8 mouse cellular contexts compared by ENCODE assay signal in the genomic region with DNA sequence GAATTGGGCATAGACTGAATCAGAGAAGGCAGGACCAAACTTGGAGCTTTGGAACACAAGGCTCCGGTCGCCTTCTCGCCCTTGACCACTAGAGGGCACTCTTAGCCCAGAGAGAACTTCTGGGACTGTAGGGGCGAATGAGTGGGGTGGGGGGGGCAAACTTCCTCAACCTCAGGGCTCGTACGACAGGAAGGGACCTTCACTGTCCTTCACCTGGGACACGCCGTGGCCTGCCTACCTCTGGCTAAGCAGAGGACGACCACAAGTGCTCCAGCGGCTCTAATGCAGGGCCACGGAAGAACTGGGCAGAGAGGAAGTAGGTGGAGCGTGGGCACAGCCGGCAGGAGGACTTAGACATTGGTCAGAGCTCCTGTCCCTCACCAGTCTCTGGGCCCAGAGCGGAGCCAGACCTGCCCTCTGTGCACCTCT. TPM values are rescaled to one million over a fixed set of nuclear protein-coding genes. Genes with fewer than 3 reads are reported as not detected.
A peak's percentile ranks its signal among the peaks of the same experiment; 100 is the strongest.
DNase-seq lines count a peak whose midpoint lies in the region; ATAC-seq and TF ChIP-seq lines count a peak whose summit lies in the region.

No protein-coding gene starts in this region.

- intact Hi-C loops in heart, postnatal 14 days (cut with DNase I) = loop anchor here (2.0 to 5.0 kb wide), 3 partner anchors 38 to 505 kb away; no protein-coding TSS in a partner anchor

- H3K9me3 ChIP-seq in ES-Bruce4 (replicated peaks; ENCODE audit: control insufficient read depth, insufficient read depth, low read length, poor library complexity, severe bottlenecking) = no peaks in the 10 kb centered on the region
- H3K9me3 ChIP-seq in forebrain, embryonic 14.5 days (replicated peaks; ENCODE audit: control insufficient read depth, low read length) = no peaks in the 10 kb centered on the region
- H3K9me3 ChIP-seq in lung, embryonic 14.5 days (ENCODE audit: low read depth, low read length) = no peaks in the 10 kb centered on the region

- peak overlapping the region; percentile 54 for H3K4me3 ChIP-seq in ES-Bruce4 (ENCODE audit: low read depth, low read length)
- H3K4me3 ChIP-seq in forebrain, embryonic 14.5 days (ENCODE audit: low read depth, low read length) = peak overlapping the region; percentile 38
- H3K4me3 ChIP-seq in lung, embryonic 14.5 days (ENCODE audit: low read depth, low read length) = peak overlapping the region; percentile 46

- no peak for TF ChIP-seq EP300 in ES-Bruce4 (IDR thresholded peaks at IDR 0.05; ENCODE audit: insufficient read depth, low read depth, low read length)

- H3K27me3 ChIP-seq in ES-Bruce4 (ENCODE audit: control insufficient read depth, insufficient read depth, low read length, poor library complexity, severe bottlenecking) = no peaks in the 10 kb centered on the region
- no peaks in the 10 kb centered on the region for H3K27me3 ChIP-seq in forebrain, embryonic 14.5 days (replicated peaks; ENCODE audit: control insufficient read depth, insufficient read depth, low read length)
- H3K27me3 ChIP-seq in lung, embryonic 14.5 days (ENCODE audit: insufficient read depth, low read length) = no peaks in the 10 kb centered on the region

- H3K9ac ChIP-seq in ES-Bruce4 (ENCODE audit: low read depth, poor library complexity, severe bottlenecking) = peak overlapping the region; percentile 4; the same call in 1 of the 2 replicates
- H3K9ac ChIP-seq in forebrain, embryonic 14.5 days (ENCODE audit: low read length) = peak overlapping the region; percentile 47; the same call in 1 of the 2 replicates
- H3K9ac ChIP-seq in lung, embryonic 14.5 days = peak overlapping the region; percentile 53

- TF ChIP-seq POLR2A in ES-Bruce4 (IDR thresholded peaks at IDR 0.05; ENCODE audit: insufficient read depth, low read length) = no peak

- WGBS in forebrain, embryonic 14.5 days = 1% methylated on average over 14 of the region's 14 CpGs
- WGBS in lung, embryonic 14.5 days = under 1% methylated on average over 14 of the region's 14 CpGs

- H3K4me1 ChIP-seq in ES-Bruce4 (ENCODE audit: control insufficient read depth, insufficient read depth, low read length) = no peaks in the 10 kb centered on the region
- H3K4me1 ChIP-seq in forebrain, embryonic 14.5 days (ENCODE audit: control insufficient read depth, insufficient read depth, low read length) = peaks cover 5% of the 10 kb centered on the region; the same call in 1 of the 2 replicates
- 0 out of 2 replicates have a peak, but pooled peaks cover 3% of the 10 kb centered on the region for H3K4me1 ChIP-seq in lung, embryonic 14.5 days (ENCODE audit: insufficient read depth)

- peak; percentile 97 for ATAC-seq in cerebellum, adult (ENCODE audit: insufficient number of reproducible peaks, low FRiP score, low TSS enrichment)
- ATAC-seq in forebrain, embryonic 14.5 days = peak; percentile 88
- peak; percentile 91 for ATAC-seq in lung, embryonic 14.5 days (ENCODE audit: insufficient read depth)
- ATAC-seq in neutrophil, adult 5-6 weeks (ENCODE audit: extremely low read depth, insufficient number of reproducible peaks, low FRiP score, poor library complexity, severe bottlenecking) = peak; percentile 93

- H3K27ac ChIP-seq in ES-Bruce4 (ENCODE audit: insufficient read depth, low read length) = no peak overlapping the region
- no peak overlapping the region for H3K27ac ChIP-seq in forebrain, embryonic 14.5 days (ENCODE audit: low read depth, low read length)
- 0 out of 2 replicates have a peak overlapping the region, but pooled peaks have one; percentile 7 for H3K27ac ChIP-seq in lung, embryonic 14.5 days (ENCODE audit: low read depth)

- no peaks in the 10 kb centered on the region for H3K36me3 ChIP-seq in ES-Bruce4 (ENCODE audit: control insufficient read depth, insufficient read depth, low read length, poor library complexity, severe bottlenecking)
- no peaks in the 10 kb centered on the region for H3K36me3 ChIP-seq in forebrain, embryonic 14.5 days (ENCODE audit: control insufficient read depth, insufficient read depth, low read length)
- 0 out of 2 replicates have a peak, but pooled peaks cover 5% of the 10 kb centered on the region for H3K36me3 ChIP-seq in lung, embryonic 14.5 days (ENCODE audit: insufficient read depth)

- peak; percentile 91 for TF ChIP-seq CTCF in ES-Bruce4 (IDR thresholded peaks at IDR 0.05; ENCODE audit: low read depth, low read length)
- peak; percentile 98 for TF ChIP-seq CTCF in lung, embryonic 14.5 days (IDR thresholded peaks at IDR 0.05; ENCODE audit: low read depth)

- H3K4me2 ChIP-seq in forebrain, embryonic 14.5 days (ENCODE audit: low read length) = peak overlapping the region; percentile 43
- H3K4me2 ChIP-seq in lung, embryonic 14.5 days = peak overlapping the region; percentile 58

- DNase-seq in forebrain, embryonic 14.5 days (ENCODE audit: low spot score) = peak; percentile 81
- peak; percentile 84 to 93 for DNase-seq in heart, postnatal 14 days
- DNase-seq in layer of hippocampus, adult 18-20 months (ENCODE audit: low spot score in 2 of 2) = peak; percentile 57 to 85
- DNase-seq in lung, embryonic 14.5 days = peak; percentile 95
- peak; percentile 49 to 57 for DNase-seq in thymus, adult 18-20 months

RNA-seq across cellular contexts. Expression of a gene that starts 5.5 kb away (rescaled TPM):
- polyA plus RNA-seq in ES-Bruce4 (2011; ENCODE audit: insufficient read depth, insufficient read length, low read depth, missing spikeins) = 19.9 and 20.2 TPM in 2 replicates
- 125 and 128 TPM in 2 replicates for polyA plus RNA-seq in forebrain, embryonic 14.5 days (2014; fragmentation: Nextera tagmentation; extraction: Ambion mirVana)
- 100 to 1,000 TPM in 1 of 2 experiments, 10 to 100 TPM in 1; 96.9 to 104 TPM for total RNA-seq in heart, postnatal 14 days (2021)
- total RNA-seq in layer of hippocampus, adult 18-20 months (2021) = 10 to 100 TPM; 72.9 to 74.4 TPM
- polyA plus RNA-seq in lung, embryonic 14.5 days (2014; fragmentation: Nextera tagmentation; extraction: Ambion mirVana) = 116 and 117 TPM in 2 replicates
- not detected in 2 replicates for total RNA-seq in neutrophil, adult 5-6 weeks (2017)

RNA-seq across cellular contexts. Expression of a gene that starts 13.2 kb away (rescaled TPM):
- polyA plus RNA-seq in ES-Bruce4 (2011; ENCODE audit: insufficient read depth, insufficient read length, low read depth, missing spikeins) = 7.9 and 10.1 TPM in 2 replicates
- 57.0 and 62.5 TPM in 2 replicates for polyA plus RNA-seq in forebrain, embryonic 14.5 days (2014; fragmentation: Nextera tagmentation; extraction: Ambion mirVana)
- total RNA-seq in heart, postnatal 14 days (2021) = 1 to 10 TPM; 3.4 to 4.7 TPM
- total RNA-seq in layer of hippocampus, adult 18-20 months (2021) = 1 to 10 TPM; 8.4 to 8.6 TPM
- polyA plus RNA-seq in lung, embryonic 14.5 days (2014; fragmentation: Nextera tagmentation; extraction: Ambion mirVana) = 22.7 TPM in 2 replicates
- total RNA-seq in neutrophil, adult 5-6 weeks (2017) = 19.2 and 19.5 TPM in 2 replicates

Comparison
In these comparisons a context has a peak if more than half of its experiments do, and no peak if none do; other contexts are left out.
1. RNA of a gene that starts 5.5 kb away (total RNA-seq): 96.9 to 104 TPM in heart, postnatal 14 days and 72.9 to 74.4 TPM in layer of hippocampus, adult 18-20 months; not detected in neutrophil, adult 5-6 weeks; every median in the first group is over 10 times any median in the second.
2. Peak in every context shown above with its lines, with median percentiles within 50 percentile points of each other: H3K4me3 ChIP-seq, H3K9ac ChIP-seq, ATAC-seq and DNase-seq.